Mouse (Mus musculus) heart, adult 18-20 months (tissue): ENCODE measurements around the gene Ptp4a2. TPM values are rescaled to one million over a fixed set of nuclear protein-coding genes. Genes with fewer than 3 reads are reported as not detected.
"Not testable (repeated sequence)": the region's sequence is repeated elsewhere in the genome, so short reads cannot be mapped to it uniquely, and the experiment has no call there.

Experiments used
- DNase-seq, 2 experiments: peaks; one replicate each; pipeline ENCODE4 v3.0.0; 2021 to 2022; ENCODE audit warnings: mixed read lengths in 1 of 2
- microRNA-seq, 2 experiments: library from miRNA; unstranded; fragments of <30 nt; microRNA quantifications; one replicate each; pipeline ENCODE4 v1.2.0; 2022
- total RNA-seq, 2 experiments: library from RNA; stranded (reverse); gene quantifications; 2 replicates each; pipeline ENCODE4 v1.2.3; 2021

Ptp4a2 gene
- total RNA-seq, 2 experiments from 2014 or later = 202 to 222 TPM

DNA sequence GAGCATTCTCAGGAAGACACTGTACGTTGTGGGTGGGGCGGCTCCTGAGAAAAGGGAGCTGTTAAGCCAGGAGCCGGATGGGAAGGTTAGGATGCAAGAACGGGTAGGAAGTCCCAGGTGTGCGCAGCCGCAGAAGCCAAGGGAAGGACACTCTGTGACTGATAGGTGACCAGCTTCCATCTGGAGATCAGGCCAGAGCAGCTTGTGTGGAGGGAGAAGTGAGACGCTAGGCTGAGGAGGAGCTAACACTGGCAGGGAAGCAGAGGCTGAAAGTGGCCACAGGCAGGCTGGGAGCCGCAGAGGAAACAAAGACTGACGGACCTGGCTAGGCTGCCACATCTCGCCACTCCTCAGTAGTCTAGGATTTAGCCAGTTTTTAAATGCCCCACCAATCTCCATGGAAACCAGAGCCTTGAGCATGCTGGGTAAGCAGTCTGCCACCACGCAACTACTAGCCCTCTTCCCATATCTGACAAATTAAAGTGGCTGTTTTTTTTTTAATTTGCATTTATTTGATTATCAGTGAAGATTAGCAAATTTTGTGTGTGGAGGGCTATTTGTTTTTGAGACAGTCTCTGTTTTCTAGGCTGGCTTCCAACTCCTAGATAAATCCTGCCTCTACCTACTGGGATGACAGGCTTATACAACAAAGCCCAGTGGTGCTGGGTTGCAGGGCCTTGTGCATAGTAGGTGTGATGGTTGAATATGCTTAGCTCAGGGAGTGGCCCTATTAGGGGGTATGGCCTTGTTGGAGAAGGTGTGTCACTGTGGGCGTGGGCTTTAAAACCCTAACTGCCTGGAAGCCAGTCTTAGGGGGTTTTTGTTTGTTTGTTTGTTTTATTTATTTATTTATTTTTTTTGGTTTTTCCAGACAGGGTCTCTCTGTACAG is 73.3 kb downstream of the Ptp4a2 start:
- peak in 1 of 2 experiments; percentile 53 for DNase-seq

DNA sequence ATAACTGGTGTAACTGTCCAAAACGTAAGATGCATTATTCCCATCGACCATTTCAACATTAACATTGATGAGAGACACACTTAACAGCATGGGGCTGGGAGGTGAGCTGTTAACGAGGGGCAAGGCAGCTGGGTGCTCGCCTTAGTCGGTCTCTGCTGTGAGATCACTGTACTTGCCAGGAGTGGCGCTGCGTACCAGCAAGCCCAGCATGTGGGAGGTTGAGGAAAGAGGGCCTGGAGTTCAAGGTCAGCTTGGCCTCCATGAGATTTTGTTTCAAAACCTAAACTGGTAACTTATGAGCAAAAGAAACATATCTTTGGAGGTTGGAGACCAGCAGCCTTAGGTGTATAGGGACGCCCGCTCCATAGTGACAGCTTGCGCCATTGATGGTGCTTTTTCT is 78.6 kb downstream of the Ptp4a2 start:
- DNase-seq = no peak

DNA sequence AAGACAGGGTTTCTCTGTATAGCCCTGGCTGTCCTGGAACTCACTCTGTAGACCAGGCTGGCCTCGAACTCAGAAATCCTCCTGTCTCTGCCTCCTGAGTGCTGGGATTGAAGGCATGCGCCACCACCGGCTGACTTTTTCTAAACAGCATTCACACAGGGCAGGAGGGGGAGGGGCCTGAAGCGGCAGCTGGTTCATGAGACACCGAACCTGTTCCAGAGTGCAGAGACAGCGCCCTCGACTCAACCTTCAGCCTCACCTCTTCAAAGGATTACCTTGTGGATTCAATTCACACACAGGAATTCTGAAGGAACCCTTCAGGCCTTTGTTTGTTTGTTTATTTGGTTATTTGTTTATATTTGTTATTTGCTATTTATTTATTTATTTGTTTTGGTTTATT is 79.1 kb downstream of the Ptp4a2 start:
- DNase-seq = no peak

DNA sequence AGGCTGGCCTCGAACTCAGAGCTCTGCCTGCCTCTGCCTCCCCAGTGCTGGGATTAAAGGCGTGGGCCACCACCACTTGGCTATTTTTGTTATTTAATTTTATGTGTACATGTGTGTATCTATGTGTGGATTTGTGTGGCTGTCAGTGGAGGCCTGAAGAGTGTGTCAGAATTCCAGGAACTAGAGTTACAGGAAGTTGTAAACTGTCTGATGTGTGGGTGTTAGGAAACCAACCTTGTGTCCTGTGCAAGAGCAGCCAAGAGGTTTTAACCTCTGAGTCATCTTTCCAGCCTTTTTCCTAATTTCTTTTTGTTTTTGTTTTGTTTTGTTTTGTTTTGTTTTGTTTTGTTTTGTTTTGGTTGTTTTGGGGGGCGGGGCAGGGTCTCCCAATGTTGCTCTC is 83.8 kb downstream of the Ptp4a2 start:
- DNase-seq = no peak

DNA sequence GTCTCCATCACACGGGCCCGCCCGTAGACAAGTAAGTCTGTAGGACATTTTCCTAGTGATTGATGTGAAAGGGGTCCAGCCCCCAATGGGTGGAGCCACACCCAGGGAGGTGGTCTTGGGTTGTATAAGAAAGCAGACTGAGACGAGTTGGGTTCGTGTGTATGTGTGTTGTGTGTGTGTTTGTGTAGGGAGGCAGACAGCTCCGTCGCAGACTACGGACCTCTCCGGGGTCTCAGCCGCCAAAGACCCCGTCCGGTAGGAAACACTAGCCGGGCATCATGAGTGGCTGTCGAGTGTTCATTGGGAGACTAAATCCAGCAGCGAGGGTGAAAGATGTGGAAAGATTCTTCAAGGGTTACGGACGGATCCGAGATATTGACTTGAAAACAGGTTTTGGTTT is 87.8 kb downstream of the Ptp4a2 start:
- not testable (repeated sequence) for DNase-seq

Small RNA genes lying within 50 kb of the gene (microRNA-seq; reads per million reads assigned to microRNA genes)
- 0 reads per million in 2 experiments for gene Gm28017

Other genes starting within 250 kb of the Ptp4a2 start
- 1 to 10 TPM in 1 of 2 experiments, under 1 TPM in 1; 0.32 to 5.0 TPM for gene Lck, start 237.6 kb upstream of the Ptp4a2 start, total RNA-seq
- gene Fam167b, start 232.7 kb upstream of the Ptp4a2 start, total RNA-seq = under 1 TPM in 1 of 2 experiments, not detected in 1; 0.44 TPM
- 100 to 1,000 TPM; 114 to 126 TPM for gene Eif3i, start 210.6 kb upstream of the Ptp4a2 start, total RNA-seq
- 10 to 100 TPM; 40.6 to 45.1 TPM for gene Tmem234, start 210.6 kb upstream of the Ptp4a2 start, total RNA-seq
- gene Dcdc2b, start 197.0 kb upstream of the Ptp4a2 start, total RNA-seq = under 1 TPM; 0.74 to 0.90 TPM
- gene Iqcc, start 192.1 kb upstream of the Ptp4a2 start, total RNA-seq = 10 to 100 TPM; 16.4 to 18.8 TPM
- gene Ccdc28b, start 187.3 kb upstream of the Ptp4a2 start, total RNA-seq = 10 to 100 TPM; 14.2 to 15.0 TPM
- gene Txlna, start 170.2 kb upstream of the Ptp4a2 start, total RNA-seq = 10 to 100 TPM; 22.8 to 24.4 TPM
- 10 to 100 TPM; 68.5 to 75.2 TPM for gene Kpna6, start 138.5 kb upstream of the Ptp4a2 start, total RNA-seq
- 1 to 10 TPM; 4.1 to 4.5 TPM for gene Tmem39b, start 114.4 kb upstream of the Ptp4a2 start, total RNA-seq
- gene Khdrbs1, start 68.9 kb upstream of the Ptp4a2 start, total RNA-seq = 10 to 100 TPM; 34.3 to 38.7 TPM
- gene Spocd1, start 118.0 kb downstream of the Ptp4a2 start, total RNA-seq = not detected
- 1 to 10 TPM; 2.1 to 2.4 TPM for gene Adgrb2, start 173.7 kb downstream of the Ptp4a2 start, total RNA-seq
- gene Col16a1, start 236.6 kb downstream of the Ptp4a2 start, total RNA-seq = 1 to 10 TPM; 4.5 to 4.6 TPM